Mouse (Mus musculus): Measurements from ENCODE around the gene Nog.

The Nog gene

DNA sequence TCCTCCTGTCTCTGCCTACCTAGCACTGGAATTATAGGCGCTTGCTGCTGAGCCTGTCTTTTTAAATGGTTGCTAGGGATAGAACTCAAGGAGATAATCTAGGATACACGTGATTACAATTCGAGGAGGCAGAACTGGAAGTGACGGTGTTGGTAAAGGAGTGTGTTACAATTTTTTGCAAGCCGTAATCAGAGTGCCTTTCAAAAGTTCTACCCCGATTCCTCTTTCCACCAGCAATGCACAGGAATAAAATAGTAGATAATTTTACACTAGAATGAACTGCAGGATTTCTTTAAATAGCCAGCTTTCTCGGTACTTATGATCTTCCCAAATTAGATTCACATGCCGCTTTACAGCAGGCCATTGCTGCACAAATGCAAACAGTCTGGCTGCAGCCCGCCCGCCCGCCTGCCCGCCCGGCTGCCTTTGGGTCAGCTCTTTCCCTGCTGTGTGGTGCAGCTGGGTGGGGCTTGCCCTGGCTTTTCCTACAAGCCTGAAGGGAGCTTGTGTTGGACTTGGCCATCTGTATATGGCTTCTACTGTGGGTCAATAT lies 32.2 kb downstream of the Nog start:
- in situ Hi-C loops (cut with MboI, MseI), result no loop called here

- in situ Hi-C loops (cut with MboI, MseI), result no loop called here
These were observed 34.6 kb downstream of the Nog start for GRCm38 (mm10) chr11:89267520-89267919.

DNA sequence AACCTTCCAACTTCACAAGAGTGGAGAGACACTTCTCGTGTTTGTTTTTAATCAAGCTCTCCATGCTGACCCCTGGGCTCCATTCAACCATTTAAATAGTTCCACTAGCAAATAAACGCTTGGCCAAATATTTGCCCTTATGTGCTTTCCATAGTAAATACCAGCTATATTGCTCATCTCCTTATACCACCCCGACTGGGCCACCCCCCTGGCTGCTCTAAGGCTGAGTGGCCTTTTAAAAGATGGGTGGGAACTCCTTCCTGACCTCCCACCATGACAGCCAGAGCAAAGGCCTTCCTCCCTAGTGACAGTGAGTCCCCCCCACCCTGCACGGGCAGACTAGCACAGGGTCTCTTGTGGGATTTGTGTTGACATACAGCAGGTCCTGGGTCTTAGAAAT lies 37.1 kb downstream of the Nog start:
- in situ Hi-C loops (cut with MboI, MseI), result no loop called here

DNA sequence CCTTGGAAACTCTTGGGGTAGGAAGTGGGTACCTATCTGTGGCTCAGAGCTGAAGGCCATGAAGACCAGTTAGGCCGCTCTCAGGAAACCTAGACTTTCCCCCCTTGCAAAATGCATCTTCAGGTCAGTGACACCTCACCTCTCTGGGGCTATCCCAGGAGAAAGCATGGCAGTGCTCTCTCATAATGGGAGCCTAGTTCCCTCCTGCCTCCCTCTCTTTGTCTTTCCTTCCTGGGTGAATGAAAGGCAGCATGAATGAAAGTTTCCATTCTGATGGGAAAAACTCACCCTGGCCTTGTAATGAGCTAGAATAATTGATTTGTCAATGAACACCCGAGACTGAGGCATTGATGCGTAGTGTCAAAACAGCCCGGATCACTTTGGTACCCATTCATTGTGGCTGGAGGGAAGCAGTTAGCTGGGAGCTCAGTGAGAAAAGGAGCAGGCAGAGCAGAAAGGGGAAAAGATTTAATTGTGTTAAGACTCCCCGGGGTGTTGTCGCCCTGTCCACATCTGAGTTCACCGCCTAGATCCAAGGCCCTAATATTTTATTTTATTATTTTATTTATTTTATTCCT lies 42.7 kb downstream of the Nog start:
- in situ Hi-C loops (cut with MboI, MseI), result no loop called here

GRCm38 (mm10) chr11:89257893-89258292 lies 44.2 kb downstream of the Nog start:
- in situ Hi-C loops (cut with MboI, MseI), result no loop called here

GRCm38 (mm10) chr11:89253973-89254372 lies 48.2 kb downstream of the Nog start:
- in situ Hi-C loops (cut with MboI, MseI), result no loop called here

All from T-helper 1 cell (primary cell).